Mouse (Mus musculus) heart, adult 9 months (tissue): ENCODE data around the gene Sgms1.

ENCODE experiments used
- DNase-seq, 2 experiments: peaks; one replicate each; pipeline ENCODE4 v3.0.0; 2022; ENCODE audit warnings: low spot score in 2 of 2

The Sgms1 gene

GRCm38 (mm10) chr19:32213577-32213976 is 175.9 kb downstream of the Sgms1 start:
- peak in 1 of 2 experiments; percentile 41 for DNase-seq

- no peak for DNase-seq
Observed at GRCm38 (mm10) chr19:32211293-32211585, 178.3 kb downstream of the Sgms1 start.

- DNase-seq, result peak; percentile 94 to 96
Observed at GRCm38 (mm10) chr19:32210450-32211292, 178.8 kb downstream of the Sgms1 start.

GRCm38 (mm10) chr19:32210099-32210449 is 179.4 kb downstream of the Sgms1 start:
- DNase-seq, result peak in 1 of 2 experiments; percentile 54

GRCm38 (mm10) chr19:32202131-32203114 is 187.1 kb downstream of the Sgms1 start:
- DNase-seq, result no peak

GRCm38 (mm10) chr19:32199861-32200574 is 189.5 kb downstream of the Sgms1 start:
- DNase-seq, result peak in 1 of 2 experiments; percentile 47

GRCm38 (mm10) chr19:32199133-32199532 is 190.4 kb downstream of the Sgms1 start:
- no peak for DNase-seq

- no peak for DNase-seq
Observed at GRCm38 (mm10) chr19:32198494-32199106, 190.9 kb downstream of the Sgms1 start.

- DNase-seq, result no peak
Observed at GRCm38 (mm10) chr19:32196976-32197819, 192.3 kb downstream of the Sgms1 start.

GRCm38 (mm10) chr19:32196222-32196621 is 193.3 kb downstream of the Sgms1 start:
- peak; percentile 43 to 57 for DNase-seq

- DNase-seq, result no peak
Observed at GRCm38 (mm10) chr19:32194863-32195262, 194.7 kb downstream of the Sgms1 start.

- no peak for DNase-seq
Observed at GRCm38 (mm10) chr19:32194074-32194473, 195.4 kb downstream of the Sgms1 start.

- no peak for DNase-seq
Observed at GRCm38 (mm10) chr19:32191596-32191995, 197.9 kb downstream of the Sgms1 start.

- no peak for DNase-seq
Observed at GRCm38 (mm10) chr19:32189961-32190360, 199.6 kb downstream of the Sgms1 start.

- DNase-seq, result no peak
Observed at GRCm38 (mm10) chr19:32189036-32189436, 200.5 kb downstream of the Sgms1 start.

GRCm38 (mm10) chr19:32186594-32187092 is 202.9 kb downstream of the Sgms1 start:
- peak; percentile 63 to 69 for DNase-seq

- DNase-seq, result no peak
Observed at GRCm38 (mm10) chr19:32183005-32183404, 206.5 kb downstream of the Sgms1 start.

GRCm38 (mm10) chr19:32182471-32182870 is 207.0 kb downstream of the Sgms1 start:
- no peak for DNase-seq

GRCm38 (mm10) chr19:32181721-32182394 is 207.7 kb downstream of the Sgms1 start:
- DNase-seq, result peak; percentile 75 to 85
